8 mouse cellular contexts compared by ENCODE assay signal in genomic region chr2:165967823-165968555, GRCm38 (mm10). TPM values are rescaled to one million over a fixed set of nuclear protein-coding genes. Genes with fewer than 3 reads are reported as not detected.
DNase-seq lines count a peak whose midpoint lies in the region; ATAC-seq lines count a peak whose summit lies in the region.

No protein-coding gene starts in this region.

- no peaks in the 10 kb centered on the region for H3K9me3 ChIP-seq in heart, embryonic 15.5 days (replicated peaks)
- no peaks in the 10 kb centered on the region for H3K9me3 ChIP-seq in midbrain, embryonic 10.5 days (replicated peaks)

- WGBS in heart, embryonic 15.5 days = 35% methylated on average over 6 of the region's 6 CpGs
- WGBS in midbrain, embryonic 10.5 days = 73% methylated on average over 6 of the region's 6 CpGs

- peaks cover 25% of the 10 kb centered on the region for H3K4me1 ChIP-seq in heart, embryonic 15.5 days (replicated peaks)
- H3K4me1 ChIP-seq in midbrain, embryonic 10.5 days = peaks cover 30% of the 10 kb centered on the region

- no peak overlapping the region for H3K4me3 ChIP-seq in heart, embryonic 15.5 days
- no peak overlapping the region for H3K4me3 ChIP-seq in midbrain, embryonic 10.5 days

- H3K27me3 ChIP-seq in heart, embryonic 15.5 days = no peaks in the 10 kb centered on the region
- H3K27me3 ChIP-seq in midbrain, embryonic 10.5 days (ENCODE audit: low read depth, poor library complexity, severe bottlenecking) = no peaks in the 10 kb centered on the region

- no peak overlapping the region for H3K4me2 ChIP-seq in heart, embryonic 15.5 days

- H3K36me3 ChIP-seq in heart, embryonic 15.5 days = no peaks in the 10 kb centered on the region
- H3K36me3 ChIP-seq in midbrain, embryonic 10.5 days = no peaks in the 10 kb centered on the region

- ATAC-seq in heart, embryonic 15.5 days (replicated peaks; ENCODE audit: insufficient number of reproducible peaks, insufficient read depth, low FRiP score, low read depth) = 0 out of 2 replicates have a peak, but pooled peaks have one; percentile 21
- ATAC-seq in inflammation-experienced regulatory T-cells, adult 6 months = no peak

- no peak overlapping the region for H3K9ac ChIP-seq in heart, embryonic 15.5 days

- H3K27ac ChIP-seq in heart, embryonic 15.5 days = peak overlapping the region; percentile 14
- peak overlapping the region; percentile 80 for H3K27ac ChIP-seq in midbrain, embryonic 10.5 days (replicated peaks)

- DNase-seq in kidney, adult 11 months = peak; percentile 45
- DNase-seq in kidney, postnatal 10 days = no peak
- DNase-seq in adrenal gland, postnatal 10 days = peak; percentile 56
- DNase-seq in midbrain, embryonic 10.5 days (ENCODE audit: low spot score) = peak; percentile 82
- DNase-seq in cerebellum, postnatal 36 days = no peak
- no peak for DNase-seq in layer of hippocampus, adult 11-12 months (ENCODE audit: low spot score)

RNA-seq across cellular contexts. Expression of gene Ncoa3, which starts 24.4 kb away (rescaled TPM):
- total RNA-seq in adrenal gland, postnatal 10 days (2021) = 10 to 100 TPM; 24.1 to 31.7 TPM
- 8.7 and 11.0 TPM in 2 replicates for polyA plus RNA-seq in heart, embryonic 15.5 days (2015; fragmentation: Nextera tagmentation; extraction: Ambion mirVana)
- polyA plus RNA-seq in midbrain, embryonic 10.5 days (2016; fragmentation: Nextera tagmentation; extraction: Ambion mirVana) = 15.2 and 15.9 TPM in 2 replicates
- 10 to 100 TPM; 36.0 to 74.1 (median 67.4) TPM for polyA plus RNA-seq in inflammation-experienced regulatory T-cells, adult 6 months (2017; shearing (Covaris generic))

Comparison
In these comparisons a context has a peak if more than half of its experiments do, and no peak if none do; other contexts are left out.
1. DNase-seq: peak in kidney, adult 11 months (single experiment), adrenal gland, postnatal 10 days (single experiment) and midbrain, embryonic 10.5 days (single experiment); none in kidney, postnatal 10 days (single experiment), cerebellum, postnatal 36 days (0 of 2) and layer of hippocampus, adult 11-12 months (single experiment).